Mouse (Mus musculus) adrenal gland, postnatal 25 days (tissue): ENCODE data around the gene Fads2. TPM values are rescaled to one million over a fixed set of nuclear protein-coding genes. Genes with fewer than 3 reads are reported as not detected.
"Not testable (repeated sequence)": the region's sequence is repeated elsewhere in the genome, so short reads cannot be mapped to it uniquely, and the experiment has no call there.

ENCODE experiments used
- DNase-seq: peaks from one replicate; pipeline ENCODE4 v3.0.0; 2021; ENCODE audit warnings: mixed read lengths
- long read RNA-seq: library from polyadenylated mRNA; stranded (forward); transcript quantifications from one replicate; pipeline ENCODE4 v2.0.0, GENCODE M21; 2021
- total RNA-seq: library from RNA; stranded (reverse); gene quantifications from 2 replicates; pipeline ENCODE4 v1.2.3, GENCODE M21; 2021

The Fads2 gene
- total RNA-seq, result 1,800 and 1,888 TPM in 2 replicates
- long read RNA-seq, transcript Fads2-201 (12 exons, 3,150 nt), result major isoform, 1,014 of 1,321 reads
- long read RNA-seq, partial matches to known transcripts, result 77 of 1,321 reads
- long read RNA-seq, other reads (novel, unspliced or antisense), result 230 of 1,321 reads

DNA sequence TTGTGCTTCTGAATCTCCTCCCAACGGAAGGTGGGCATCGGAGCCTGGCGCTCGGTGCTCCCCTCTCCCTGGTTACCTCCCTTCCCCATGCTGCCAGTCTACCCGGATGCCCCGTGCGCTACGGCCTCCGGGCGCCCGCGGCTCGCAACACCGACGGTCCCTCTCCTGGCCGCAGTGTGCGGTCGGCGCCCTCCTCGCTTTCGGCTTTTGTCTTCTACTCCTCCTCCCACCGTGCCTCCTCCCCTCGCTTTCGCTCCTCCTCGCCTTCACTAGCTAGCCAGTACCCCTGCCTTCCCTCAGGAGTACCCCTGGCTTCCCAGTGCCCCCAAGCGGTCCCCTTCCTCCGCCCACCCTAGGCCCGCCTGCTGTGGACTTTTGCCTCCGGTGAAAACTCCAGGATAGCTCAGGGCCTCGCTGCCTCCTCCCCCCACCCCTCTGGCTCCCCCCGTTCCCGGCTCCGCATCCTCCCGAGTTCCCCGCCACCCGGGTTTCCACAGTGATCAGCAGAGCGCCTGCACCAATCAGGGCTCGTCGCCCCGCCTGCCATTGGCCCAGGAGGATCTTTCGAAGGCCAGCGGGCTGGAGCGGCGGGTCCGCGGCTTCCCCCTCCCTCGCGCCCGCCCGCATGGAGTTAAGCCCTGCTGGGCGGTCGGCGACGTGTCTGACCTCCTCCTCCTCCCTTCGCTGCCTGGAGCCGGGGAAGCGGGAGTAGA is at the start of gene Fads2:
TSS of gene Fads2 (minus strand) at position 406 of the 713 bp plus-strand sequence.
- peak; percentile 96 for DNase-seq

- DNase-seq, result no peak
Observed at GRCm38 (mm10) chr19:10149189-10149588, 47.6 kb upstream of the Fads2 start.

- DNase-seq, result peak; percentile 16
Observed at GRCm38 (mm10) chr19:10148555-10148954, 47.0 kb upstream of the Fads2 start.

GRCm38 (mm10) chr19:10144464-10144863 is 42.9 kb upstream of the Fads2 start:
- DNase-seq, result no peak

- DNase-seq, result no peak
Observed at GRCm38 (mm10) chr19:10143667-10144066, 42.1 kb upstream of the Fads2 start.

DNA sequence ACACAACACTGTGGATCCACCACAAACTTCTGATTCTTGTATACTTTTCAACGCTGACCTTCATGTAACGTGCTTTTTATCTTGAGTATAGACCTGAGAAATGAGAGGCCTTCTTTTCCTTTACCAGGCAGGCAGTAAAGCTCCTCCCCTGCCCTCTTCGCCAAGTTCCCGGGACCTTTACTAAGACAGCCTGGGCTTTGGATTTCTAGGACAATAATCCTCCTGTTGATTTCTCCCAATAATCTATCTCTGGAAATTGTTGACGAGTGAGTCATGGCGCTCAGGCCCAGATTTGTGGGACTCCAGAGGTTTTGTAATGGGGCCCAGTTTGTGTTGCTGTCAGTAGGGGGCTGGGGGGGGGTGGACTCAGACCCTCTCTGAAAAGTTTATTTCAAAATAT is 38.2 kb upstream of the Fads2 start:
- no peak for DNase-seq

- no peak for DNase-seq
Observed at GRCm38 (mm10) chr19:10137423-10137822, 35.9 kb upstream of the Fads2 start.

DNA sequence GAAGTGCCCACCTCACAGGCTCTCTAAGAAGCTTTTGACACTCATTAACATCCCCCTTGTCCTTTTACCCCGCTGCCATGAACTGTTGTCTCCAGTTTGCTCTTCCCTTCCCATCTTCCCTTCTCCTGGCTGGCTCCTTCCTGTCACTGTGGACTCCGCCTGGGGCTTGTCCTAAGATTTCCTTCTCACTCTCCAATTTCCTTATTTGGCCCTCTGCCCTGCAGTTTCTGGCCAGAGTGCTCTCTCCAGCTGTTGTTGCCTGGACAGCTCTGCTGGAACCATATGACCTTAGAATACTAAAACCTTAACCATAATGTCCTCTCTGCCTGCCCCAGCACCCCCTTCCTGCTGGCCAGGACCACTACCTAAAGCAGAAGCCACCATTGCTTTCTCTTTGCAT is 33.1 kb upstream of the Fads2 start:
- DNase-seq, result peak; percentile 21

DNA sequence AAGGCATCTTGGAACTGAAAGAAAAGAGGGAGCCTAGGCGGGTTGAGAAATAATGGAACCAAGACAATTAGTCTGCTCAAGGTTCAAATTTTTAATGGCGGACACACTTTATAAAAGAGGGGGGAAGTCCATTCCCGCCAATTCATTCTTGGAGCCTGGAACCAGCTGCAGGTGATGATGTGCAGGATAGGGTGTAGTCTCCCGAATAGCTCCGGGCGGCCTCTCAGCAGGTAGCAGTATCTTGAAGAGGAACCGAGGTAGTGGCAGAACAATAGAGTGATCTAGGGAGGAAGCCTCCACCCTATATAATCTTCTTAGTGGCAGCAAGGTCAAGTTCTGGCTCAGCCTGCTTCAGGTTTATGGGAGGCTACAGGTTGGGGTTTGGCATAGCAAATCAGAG is 28.0 kb upstream of the Fads2 start:
- not testable (repeated sequence) for DNase-seq

- peak; percentile 13 for DNase-seq
Observed at GRCm38 (mm10) chr19:10126479-10127250, 25.1 kb upstream of the Fads2 start.

- DNase-seq, result no peak
Observed at GRCm38 (mm10) chr19:10123892-10124634, 22.5 kb upstream of the Fads2 start.

GRCm38 (mm10) chr19:10122021-10122631 is 20.6 kb upstream of the Fads2 start:
- DNase-seq, result peak; percentile 55

DNA sequence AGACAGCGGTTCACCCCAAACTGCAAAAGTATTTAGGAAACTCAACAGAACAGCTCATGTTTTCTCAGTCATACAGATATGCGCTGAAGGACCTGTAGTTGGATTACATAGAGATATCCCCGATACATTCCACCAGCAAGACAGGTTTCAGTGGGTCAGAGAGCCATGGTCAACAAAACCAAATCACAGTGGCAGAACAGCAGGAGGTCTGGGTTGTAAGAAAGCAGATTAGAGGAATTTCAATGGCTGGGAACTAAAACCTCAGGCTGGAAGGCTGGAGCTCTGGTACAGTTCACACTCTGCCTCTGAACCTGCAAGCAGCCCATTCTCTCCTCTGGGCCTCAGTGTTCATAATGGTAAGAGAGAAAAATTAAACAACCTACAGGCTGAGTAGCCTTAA is 15.1 kb upstream of the Fads2 start:
- DNase-seq, result no peak

DNA sequence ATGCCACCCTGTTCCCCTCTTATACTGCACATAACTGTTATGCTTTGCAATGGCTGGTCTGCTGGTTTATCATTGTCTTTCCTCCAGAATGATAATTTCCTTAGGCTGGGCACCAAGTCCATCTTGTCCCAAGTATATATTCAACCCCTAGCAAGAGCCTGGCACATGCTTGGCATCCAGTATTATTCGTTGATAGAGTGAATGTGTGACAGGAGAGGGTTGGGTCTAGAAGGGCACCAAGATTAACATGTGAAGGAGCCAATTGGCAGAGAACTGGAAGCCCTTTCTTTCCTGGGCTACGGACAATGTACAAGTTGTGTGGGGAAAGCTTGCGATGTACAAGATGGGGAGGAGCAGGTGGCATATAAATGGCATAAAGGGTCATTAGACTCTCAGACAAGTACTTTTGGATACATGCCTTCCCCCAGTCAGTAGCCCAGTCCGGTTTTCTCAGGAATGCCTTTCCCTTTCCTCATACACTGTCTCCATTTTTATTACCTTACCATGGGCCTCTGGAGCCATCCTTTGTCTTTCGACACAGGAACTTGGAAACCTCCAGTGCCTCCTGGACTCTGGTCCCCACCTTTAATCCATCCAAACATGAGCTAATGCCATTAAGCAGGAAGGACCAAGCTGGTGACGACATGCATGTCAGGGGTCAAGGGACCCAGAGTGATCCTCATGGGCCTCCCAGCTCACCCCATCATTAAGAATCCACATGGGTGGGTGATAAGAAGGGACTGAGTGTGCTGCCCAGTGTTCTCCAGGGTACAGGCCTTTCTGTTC is 14.0 kb upstream of the Fads2 start:
- DNase-seq, result no peak

DNA sequence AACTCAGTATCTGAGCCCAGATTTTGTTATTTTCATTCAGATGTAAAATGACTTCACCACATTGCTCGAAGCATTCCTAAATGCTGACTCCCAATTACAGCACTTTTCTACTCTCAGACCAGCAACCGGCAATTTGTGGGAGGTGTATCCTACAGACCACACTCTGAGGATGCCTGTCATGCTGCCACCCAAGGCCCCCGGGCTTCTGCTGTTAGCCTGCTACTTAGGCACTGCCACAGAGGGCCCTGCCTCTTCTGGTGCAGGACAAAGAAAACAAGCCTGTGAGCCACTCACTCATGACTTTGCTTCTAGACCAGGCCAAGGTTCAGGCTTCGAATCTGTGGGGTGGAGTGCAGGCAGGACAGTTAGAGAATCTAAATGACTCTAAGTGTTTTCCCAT is 11.4 kb upstream of the Fads2 start:
- DNase-seq, result no peak

- no peak for DNase-seq
Observed at GRCm38 (mm10) chr19:10108666-10109065, 7.1 kb upstream of the Fads2 start.

GRCm38 (mm10) chr19:10108129-10108528 is 6.6 kb upstream of the Fads2 start:
- no peak for DNase-seq

GRCm38 (mm10) chr19:10107051-10107611 is 5.6 kb upstream of the Fads2 start:
- DNase-seq, result no peak

GRCm38 (mm10) chr19:10106634-10107033 is 5.1 kb upstream of the Fads2 start:
- no peak for DNase-seq

DNA sequence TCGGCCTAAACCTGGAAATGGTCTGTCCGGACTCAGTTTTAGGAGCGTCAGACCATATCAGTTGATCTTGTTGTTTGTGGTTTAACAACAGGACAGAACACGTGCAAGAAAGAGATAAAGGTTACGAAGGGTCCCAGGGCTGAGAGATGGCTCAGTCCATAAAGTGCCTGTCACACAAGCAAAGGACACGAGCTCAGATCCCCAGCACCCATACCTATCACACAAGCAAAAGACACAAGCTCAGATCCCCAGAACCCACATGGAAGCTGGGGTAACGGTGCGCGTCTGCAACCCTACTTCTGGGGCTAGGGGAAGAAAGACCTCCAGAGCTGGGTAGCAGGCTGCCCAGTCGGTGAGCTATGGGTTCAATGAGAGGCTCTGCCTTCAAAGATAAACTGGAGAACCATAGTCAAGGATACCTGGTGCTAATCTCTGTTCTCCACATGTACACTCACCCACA is 3.5 kb upstream of the Fads2 start:
- no peak for DNase-seq

- DNase-seq, result no peak
Observed at GRCm38 (mm10) chr19:10104234-10104633, 2.7 kb upstream of the Fads2 start.
